Mouse (Mus musculus) intestine, embryonic 15.5 days (tissue): Measurements from ENCODE around the gene Ndufs6. TPM values are rescaled to one million over a fixed set of nuclear protein-coding genes. Genes with fewer than 3 reads are reported as not detected.

Experiments
- ATAC-seq: fragments of 200-750 bp; cut with Nextera tagmentation; 2 replicates; pipeline ENCODE4 v1.8.0; 2017; ENCODE audit warnings: moderate TSS enrichment, moderate library complexity
- H3K27ac ChIP-seq: fragments of 300-500 bp; sonication (generic); 2 replicates; pipeline ENCODE4 v1.5.1; 2015; ENCODE audit warnings: mild to moderate bottlenecking, inconsistent platforms
- H3K27me3 ChIP-seq: fragments of 300-500 bp; sonication (generic); replicated peaks from 2 replicates; pipeline ENCODE4 v1.6.1; 2015; ENCODE audit warnings: inconsistent platforms
- H3K36me3 ChIP-seq: fragments of 300-500 bp; sonication (generic); 2 replicates; pipeline ENCODE4 v1.6.1; 2015; ENCODE audit warnings: inconsistent platforms
- H3K4me1 ChIP-seq: fragments of 300-500 bp; sonication (generic); replicated peaks from 2 replicates; pipeline ENCODE4 v1.6.1; 2015; ENCODE audit warnings: inconsistent platforms
- H3K4me2 ChIP-seq: fragments of 300-500 bp; sonication (generic); replicated peaks from 2 replicates; pipeline ENCODE4 v1.6.1; 2015; ENCODE audit warnings: mild to moderate bottlenecking, inconsistent platforms
- H3K4me3 ChIP-seq: fragments of 300-500 bp; sonication (generic); replicated peaks from 2 replicates; pipeline ENCODE4 v1.5.1; 2015; ENCODE audit warnings: inconsistent platforms
- H3K9ac ChIP-seq: fragments of 300-500 bp; sonication (generic); 2 replicates; pipeline ENCODE4 v1.6.1; 2015; ENCODE audit warnings: inconsistent platforms
- H3K9me3 ChIP-seq: fragments of 300-500 bp; sonication (generic); 2 replicates; pipeline ENCODE4 v1.6.1; 2016; ENCODE audit warnings: inconsistent platforms
- WGBS: fragments of 180-500 bp; shearing (Covaris S2); methylation state at CpG from one replicate; pipeline ENCODE4 v1.1.7; 2015; 5-methylcytosine and 5-hydroxymethylcytosine counted together
- polyA plus RNA-seq: library from polyadenylated mRNA; unstranded; fragments of >200 nt; fragmentation: Nextera tagmentation; extraction: Ambion mirVana; gene quantifications from 2 replicates; pipeline ENCODE4 v1.2.1, GENCODE M21; 2015

Gene Ndufs6
- polyA plus RNA-seq, 1 experiment from 2014 or later: 464 TPM

- no peaks in the 10 kb centered on the region for H3K27me3 ChIP-seq
- H3K36me3 ChIP-seq: no peaks in the 10 kb centered on the region
- H3K4me1 ChIP-seq: no peaks in the 10 kb centered on the region
- H3K9me3 ChIP-seq: no peaks in the 10 kb centered on the region
- H3K9ac ChIP-seq: no peak overlapping the region
- H3K4me2 ChIP-seq: no peak overlapping the region
- no peak overlapping the region for H3K4me3 ChIP-seq
- H3K27ac ChIP-seq: no peak overlapping the region
- WGBS: 87% methylated on average over 5 of the region's 5 CpGs
- ATAC-seq: no peak; the same call in 1 of the 2 replicates
Measured at GRCm38 (mm10) chr13:73299322-73299721, 29.0 kb downstream of the Ndufs6 start.

- WGBS: 67% methylated on average over 4 of the region's 4 CpGs
- H3K9ac ChIP-seq: no peak overlapping the region
- no peak for ATAC-seq
Measured at GRCm38 (mm10) chr13:73298717-73299116, 29.6 kb downstream of the Ndufs6 start.

DNA sequence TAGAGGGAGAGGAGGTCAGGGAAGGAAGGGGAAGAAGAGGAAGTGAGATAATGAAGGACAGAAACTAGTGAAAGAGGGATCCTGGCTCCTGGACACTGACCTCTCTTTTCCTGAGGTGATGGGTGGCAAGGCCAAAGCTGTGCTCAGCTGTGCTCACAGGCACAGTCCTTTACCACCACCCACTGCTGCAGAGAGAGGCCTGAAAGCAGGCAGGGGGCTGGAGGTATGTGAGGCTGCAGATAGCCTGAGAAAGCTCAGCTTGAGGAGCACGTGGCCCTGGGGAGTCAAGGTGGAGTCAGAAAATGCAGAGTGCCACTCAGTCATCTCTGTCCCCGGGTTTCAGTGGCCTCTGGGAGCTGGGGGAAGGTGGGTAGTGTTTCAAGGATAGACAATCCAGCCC is 37.2 kb downstream of the Ndufs6 start:
- Histone ChIP-seq H3K27me3 (no peaks in the 10 kb centered on the region), H3K9me3 (no peaks in the 10 kb centered on the region), H3K4me1 (0 out of 2 replicates have a peak, but pooled peaks cover 4% of the 10 kb centered on the region), H3K9ac (no peak overlapping the region), H3K36me3 (no peaks in the 10 kb centered on the region), H3K27ac (no peak overlapping the region), H3K4me2 (no peak overlapping the region), H3K4me3 (no peak overlapping the region)
- WGBS: 24% methylated on average over 2 of the region's 2 CpGs
- no peak for ATAC-seq

More at GRCm38 (mm10) chr13:73298717-73299116, 29.6 kb downstream of the Ndufs6 start:
- H3K36me3 ChIP-seq: no peaks in the 10 kb centered on the region
- H3K4me2 ChIP-seq: no peak overlapping the region
- H3K4me3 ChIP-seq: no peak overlapping the region
- no peaks in the 10 kb centered on the region for H3K4me1 ChIP-seq
- no peaks in the 10 kb centered on the region for H3K27me3 ChIP-seq
- no peak overlapping the region for H3K27ac ChIP-seq
- no peaks in the 10 kb centered on the region for H3K9me3 ChIP-seq

- H3K4me3 ChIP-seq: no peak overlapping the region
- no peaks in the 10 kb centered on the region for H3K27me3 ChIP-seq
- ATAC-seq: peak; percentile 91
- H3K9ac ChIP-seq: no peak overlapping the region
- 0 out of 2 replicates have a peak overlapping the region, but pooled peaks have one; percentile 15 for H3K27ac ChIP-seq
- H3K4me1 ChIP-seq: 0 out of 2 replicates have a peak, but pooled peaks cover 4% of the 10 kb centered on the region
- no peaks in the 10 kb centered on the region for H3K36me3 ChIP-seq
- H3K4me2 ChIP-seq: no peak overlapping the region
- WGBS: 69% methylated on average over 6 of the region's 6 CpGs
- H3K9me3 ChIP-seq: no peaks in the 10 kb centered on the region
Measured at GRCm38 (mm10) chr13:73290206-73290605, 38.1 kb downstream of the Ndufs6 start.

DNA sequence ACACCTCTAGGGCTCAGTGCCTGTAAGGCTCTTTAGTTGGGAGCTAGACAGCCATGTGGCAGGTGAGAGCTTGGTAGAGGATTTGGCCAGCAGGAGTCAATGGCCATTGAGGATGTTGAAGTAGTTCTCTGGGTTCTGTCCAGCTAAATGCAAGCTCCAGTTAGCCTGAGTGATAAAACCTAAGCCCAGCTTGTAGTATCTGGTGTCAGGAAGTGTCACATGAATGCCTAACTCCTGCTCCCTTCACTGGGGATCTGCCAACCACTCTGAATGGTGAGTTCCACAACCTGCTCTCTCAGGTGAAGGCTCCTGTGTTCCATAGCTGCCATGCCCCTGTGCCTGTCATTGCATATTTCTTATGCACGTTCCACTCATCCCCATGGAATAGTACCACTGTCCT is 44.8 kb downstream of the Ndufs6 start:
- Histone ChIP-seq H3K9ac (no peak overlapping the region), H3K4me3 (no peak overlapping the region), H3K27me3 (no peaks in the 10 kb centered on the region), H3K27ac (no peak overlapping the region), H3K4me2 (no peak overlapping the region), H3K9me3 (no peaks in the 10 kb centered on the region), H3K36me3 (no peaks in the 10 kb centered on the region), H3K4me1 (no peaks in the 10 kb centered on the region)
- WGBS: 86% methylated on average over 1 of the region's 1 CpGs
- ATAC-seq: no peak

GRCm38 (mm10) chr13:73282407-73282806 is 45.9 kb downstream of the Ndufs6 start:
- ATAC-seq: no peak
- Histone ChIP-seq H3K27me3 (no peaks in the 10 kb centered on the region), H3K36me3 (no peaks in the 10 kb centered on the region), H3K4me1 (no peaks in the 10 kb centered on the region), H3K4me2 (no peak overlapping the region), H3K4me3 (no peak overlapping the region), H3K27ac (no peak overlapping the region), H3K9ac (no peak overlapping the region), H3K9me3 (no peaks in the 10 kb centered on the region)
- 72% methylated on average over 2 of the region's 2 CpGs for WGBS

GRCm38 (mm10) chr13:73279196-73279595 is 49.1 kb downstream of the Ndufs6 start:
- H3K4me1 ChIP-seq: no peaks in the 10 kb centered on the region
- WGBS: 56% methylated on average over 1 of the region's 1 CpGs

DNA sequence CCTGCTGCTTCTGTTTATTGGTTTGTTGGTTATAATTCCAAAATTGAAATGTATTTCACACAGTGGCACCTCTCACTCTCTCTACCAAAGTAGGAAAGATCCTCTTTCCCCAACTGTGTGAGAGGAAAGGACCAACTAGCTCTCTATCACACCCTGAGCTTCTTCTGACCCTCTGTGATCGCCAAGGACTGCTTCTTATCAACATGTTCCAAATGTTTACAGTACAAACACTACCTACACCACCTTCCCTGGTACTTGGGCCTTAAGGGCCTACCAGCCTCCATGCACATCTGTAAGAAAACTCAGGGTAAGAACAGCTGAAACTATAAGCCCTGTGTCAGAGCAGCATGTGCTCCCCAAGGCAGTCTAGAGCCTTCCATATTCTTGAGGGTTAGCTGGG is 50.5 kb downstream of the Ndufs6 start:
- no peak overlapping the region for H3K4me2 ChIP-seq
- no peak for ATAC-seq
- no peak overlapping the region for H3K27ac ChIP-seq
- H3K9me3 ChIP-seq: no peaks in the 10 kb centered on the region
- no peaks in the 10 kb centered on the region for H3K4me1 ChIP-seq
- H3K9ac ChIP-seq: no peak overlapping the region
- no peak overlapping the region for H3K4me3 ChIP-seq
- H3K27me3 ChIP-seq: peaks cover 14% of the 10 kb centered on the region
- no peaks in the 10 kb centered on the region for H3K36me3 ChIP-seq
- 25% methylated on average over 1 of the region's 1 CpGs for WGBS

More at GRCm38 (mm10) chr13:73279196-73279595, 49.1 kb downstream of the Ndufs6 start:
- Histone ChIP-seq H3K9me3 (no peaks in the 10 kb centered on the region), H3K9ac (no peak overlapping the region), H3K36me3 (no peaks in the 10 kb centered on the region), H3K27me3 (peaks cover 2% of the 10 kb centered on the region; the same call in 1 of the 2 replicates), H3K4me3 (no peak overlapping the region), H3K27ac (peak overlapping the region; percentile 62), H3K4me2 (no peak overlapping the region; the same call in 1 of the 2 replicates)
- ATAC-seq: peak; percentile 93

DNA sequence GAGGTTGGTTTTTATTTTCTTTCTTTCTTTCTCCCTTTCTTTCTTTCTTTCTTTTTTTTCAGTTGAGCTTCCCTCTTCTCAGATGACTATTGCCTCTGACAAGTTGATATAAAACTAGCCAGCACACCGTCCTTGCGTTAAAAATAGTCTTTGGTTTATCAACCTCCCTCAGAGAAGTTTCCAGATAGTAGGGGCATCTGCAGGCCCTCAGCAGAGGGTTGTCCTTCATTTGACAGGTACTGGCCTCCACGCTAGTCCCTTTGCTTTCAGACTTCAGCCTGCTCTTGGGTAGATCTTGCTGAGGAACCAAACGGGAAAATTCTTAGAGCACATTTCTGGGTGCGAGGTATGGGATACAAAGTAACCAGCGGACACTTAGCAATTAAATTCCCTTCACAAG is 51.0 kb downstream of the Ndufs6 start:
- Histone ChIP-seq H3K4me1 (no peaks in the 10 kb centered on the region), H3K4me2 (no peak overlapping the region), H3K9me3 (no peaks in the 10 kb centered on the region), H3K27ac (no peak overlapping the region), H3K27me3 (peaks cover 19% of the 10 kb centered on the region), H3K9ac (no peak overlapping the region), H3K4me3 (no peak overlapping the region), H3K36me3 (no peaks in the 10 kb centered on the region)
- 66% methylated on average over 6 of the region's 6 CpGs for WGBS
- no peak for ATAC-seq

DNA sequence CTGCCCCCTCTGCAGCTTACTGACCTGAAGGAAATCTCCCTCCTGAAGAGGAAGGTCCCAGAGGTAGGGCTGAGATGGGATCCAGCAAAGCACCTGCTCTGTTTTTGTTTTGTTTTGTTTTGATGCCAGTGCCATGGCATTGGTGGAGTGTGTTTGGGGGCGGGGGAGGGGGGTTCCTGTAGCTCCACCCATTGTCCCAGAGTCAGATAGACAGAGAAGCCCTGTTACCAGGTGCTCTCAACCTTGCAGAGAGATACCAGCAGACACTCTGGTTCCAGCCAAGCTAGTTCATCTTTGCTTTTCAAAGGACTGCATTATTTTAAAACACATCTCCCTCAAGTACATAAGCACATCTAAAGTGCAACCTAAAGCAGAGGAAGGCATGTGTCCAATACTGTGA is 54.8 kb downstream of the Ndufs6 start:
- Histone ChIP-seq H3K9ac (no peak overlapping the region), H3K4me1 (peaks cover 13% of the 10 kb centered on the region), H3K4me3 (no peak overlapping the region), H3K36me3 (no peaks in the 10 kb centered on the region), H3K4me2 (no peak overlapping the region), H3K27me3 (peaks cover 57% of the 10 kb centered on the region), H3K9me3 (no peaks in the 10 kb centered on the region), H3K27ac (no peak overlapping the region)
- WGBS: 47% methylated on average over 1 of the region's 1 CpGs
- no peak for ATAC-seq

DNA sequence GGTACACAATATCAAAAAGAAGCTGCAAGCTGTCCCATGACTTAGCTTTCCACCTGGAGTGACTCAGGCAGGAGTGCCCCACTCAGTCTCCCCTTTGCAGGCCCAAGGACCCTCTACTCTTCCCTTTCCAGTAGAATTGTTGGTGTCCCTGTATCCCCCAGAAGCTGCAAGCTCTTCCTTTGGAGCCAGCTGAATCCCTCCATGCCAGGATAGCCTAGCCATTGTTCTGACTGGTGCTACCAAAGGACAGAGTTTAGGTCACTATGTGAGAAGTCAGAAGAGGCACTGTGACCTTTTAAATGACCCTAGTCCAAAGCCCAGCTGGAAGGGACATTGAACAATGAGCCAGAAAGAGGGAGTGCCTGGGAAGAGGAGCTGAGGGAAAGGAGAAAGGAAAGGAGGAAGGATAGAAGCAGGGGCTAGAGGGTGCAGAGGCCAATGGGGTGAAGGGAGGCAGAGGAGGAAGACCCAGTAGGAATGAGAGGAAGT is 55.5 kb downstream of the Ndufs6 start:
- Histone ChIP-seq H3K4me1 (peaks cover 17% of the 10 kb centered on the region), H3K27me3 (peaks cover 64% of the 10 kb centered on the region)

DNA sequence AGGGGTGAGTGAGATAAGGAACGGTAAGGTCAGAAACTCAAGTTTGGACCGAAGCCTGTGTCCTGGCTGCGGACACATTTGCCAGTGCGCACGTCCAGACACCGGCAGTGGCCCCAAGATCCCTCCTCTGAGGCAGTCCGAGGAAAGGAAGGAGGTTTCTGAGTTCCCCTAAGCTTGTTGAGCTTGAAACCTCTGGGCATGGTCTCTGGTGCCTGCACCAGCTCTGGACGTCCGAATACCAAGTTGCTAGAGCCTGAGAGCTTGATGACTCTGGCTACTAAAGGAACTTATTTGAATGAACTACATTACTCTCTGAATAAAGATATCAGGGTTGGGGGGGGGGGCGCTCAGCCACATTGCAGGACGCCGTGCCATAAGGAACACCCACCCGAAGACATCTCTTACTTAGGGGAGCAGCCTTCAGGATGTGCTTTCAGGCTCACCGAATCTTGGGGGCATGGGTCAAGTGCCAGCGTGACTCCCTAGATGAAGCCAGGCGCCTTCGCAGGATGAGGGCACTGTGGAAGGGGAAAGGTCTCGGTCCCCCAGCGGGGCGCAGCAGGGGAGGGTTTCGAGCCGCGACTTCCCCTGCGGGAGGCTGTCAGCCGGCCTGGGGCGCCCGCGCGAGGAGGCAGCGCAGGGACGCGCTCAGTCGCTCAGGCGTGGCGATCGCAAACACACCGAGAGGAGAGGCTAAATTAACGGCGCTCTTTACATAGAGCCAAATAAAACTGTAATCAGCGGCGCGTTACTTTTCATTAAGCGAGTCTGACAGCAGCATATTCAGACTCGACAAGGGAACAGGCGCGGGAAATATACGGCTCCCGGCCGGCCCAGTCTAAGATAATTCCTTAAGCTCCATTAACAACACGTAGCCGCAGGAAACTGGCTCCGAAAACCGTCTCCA is 56.8 kb downstream of the Ndufs6 start:
- Histone ChIP-seq H3K4me2 (peak overlapping the region; percentile 61), H3K9me3 (no peaks in the 10 kb centered on the region), H3K4me3 (peak overlapping the region; percentile 29), H3K36me3 (no peaks in the 10 kb centered on the region), H3K27ac (no peak overlapping the region), H3K27me3 (peaks cover 76% of the 10 kb centered on the region), H3K9ac (no peak overlapping the region), H3K4me1 (peaks cover 17% of the 10 kb centered on the region)
- ATAC-seq: no peak
- WGBS: 1% methylated on average over 53 of the region's 53 CpGs

More for the DNA sequence above, 55.5 kb downstream of the Ndufs6 start:
- no peak overlapping the region for H3K4me3 ChIP-seq
- no peaks in the 10 kb centered on the region for H3K9me3 ChIP-seq
- H3K36me3 ChIP-seq: no peaks in the 10 kb centered on the region
- H3K9ac ChIP-seq: no peak overlapping the region
- no peak overlapping the region for H3K27ac ChIP-seq
- ATAC-seq: no peak
- H3K4me2 ChIP-seq: no peak overlapping the region
